Mouse (Mus musculus) G1E (cell line): Measurements from ENCODE around the gene Ulk4. TPM values are rescaled to one million over a fixed set of nuclear protein-coding genes. Genes with fewer than 3 reads are reported as not detected.
A peak's percentile ranks its signal among the peaks of the same experiment; 100 is the strongest.

Experiments
- ATAC-seq: 2 replicates; pipeline ENCODE4 v1.8.0; 2016; ENCODE audit warnings: mild to moderate bottlenecking; ENCODE audit not compliant: insufficient number of reproducible peaks, poor library complexity, low FRiP score, severe bottlenecking; ENCODE audit errors: extremely low read depth
- DNase-seq: peaks from one replicate; pipeline ENCODE4 v3.0.0; 2012; ENCODE audit warnings: low spot score
- H3K27me3 ChIP-seq: 2 replicates; pipeline ENCODE4 v1.6.1; 2012; ENCODE audit warnings: mild to moderate bottlenecking, low read length, inconsistent platforms; ENCODE audit not compliant: insufficient read depth
- H3K36me3 ChIP-seq: replicated peaks from 2 replicates; pipeline ENCODE3; 2012; ENCODE audit warnings: mild to moderate bottlenecking, inconsistent platforms
- H3K4me1 ChIP-seq: 2 replicates; pipeline ENCODE4 v1.6.1; 2012; ENCODE audit warnings: low read depth, low read length, inconsistent platforms, mixed read lengths; ENCODE audit not compliant: insufficient read depth
- H3K4me3 ChIP-seq: 2 replicates; pipeline ENCODE4 v1.5.1; 2012; ENCODE audit warnings: low read depth, mild to moderate bottlenecking, inconsistent platforms, low read length, moderate library complexity, mixed read lengths
- H3K9me3 ChIP-seq: replicated peaks from 2 replicates; pipeline ENCODE4 v1.6.1; 2012; ENCODE audit warnings: inconsistent platforms
- CTCF ChIP-seq: IDR thresholded peaks from 2 replicates; pipeline ENCODE4 v1.5.1; 2012; ENCODE audit warnings: low read depth, low read length, inconsistent platforms, mixed read lengths
- GATA1 ChIP-seq: IDR thresholded peaks from 2 replicates; pipeline ENCODE4 v1.6.1; 2012; ENCODE audit warnings: borderline replicate concordance, low read length, inconsistent platforms, mixed read lengths
- GATA2 ChIP-seq: IDR thresholded peaks from 2 replicates; pipeline ENCODE4 v1.6.1; 2012; ENCODE audit warnings: low read depth, low read length, inconsistent platforms, borderline replicate concordance
- POLR2AphosphoS5 ChIP-seq: IDR thresholded peaks from 2 replicates; pipeline ENCODE4 v1.6.1; 2012; ENCODE audit warnings: low read depth, low read length, inconsistent platforms; ENCODE audit not compliant: insufficient replicate concordance
- TAL1 ChIP-seq: conservative IDR thresholded peaks from 2 replicates; pipeline ENCODE4 v1.6.1; 2012; ENCODE audit warnings: low read depth, low read length, inconsistent platforms, mixed read lengths
- polyA plus RNA-seq: library from polyadenylated mRNA; stranded (reverse); fragments of >175 nt; gene quantifications from 2 replicates; pipeline ENCODE4 v1.2.3, GENCODE M21; 2012
- total RNA-seq, 2 experiments: library from RNA; stranded (forward) in 1 of 2; stranded (reverse) in 1 of 2; fragments of 200-1000 nt in 1 of 2; fragments of >200 nt in 1 of 2; fragmentation: Nextera tagmentation in 1 of 2; gene quantifications; 2 replicates each; pipeline ENCODE4 v1.2.3; 2014 to 2017

Ulk4 gene
- total and polyA plus RNA-seq, 3 experiments, result 0.52 to 3.2 (median 1.6) TPM

DNA sequence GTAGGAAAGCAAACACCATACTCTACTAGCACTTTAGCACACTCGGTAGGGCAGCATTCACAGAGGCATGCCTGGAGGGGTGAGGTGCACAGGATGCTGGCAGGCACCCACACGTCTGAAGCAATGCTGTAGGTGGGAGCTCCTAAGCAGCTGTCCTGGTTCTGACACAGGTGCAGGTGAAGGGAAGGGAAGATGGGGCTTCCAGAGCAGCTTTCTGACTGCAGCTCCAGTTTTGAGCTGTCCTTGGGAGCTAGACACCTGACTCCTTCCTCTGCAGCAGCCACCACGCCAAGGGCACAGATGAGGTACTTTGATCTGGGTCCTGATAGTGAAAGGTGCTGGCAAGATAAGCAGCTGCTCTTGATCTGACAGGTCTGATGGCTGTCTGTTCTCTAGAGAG is 315.5 kb downstream of the Ulk4 start:
- peaks cover 100% of the 10 kb centered on the region for H3K36me3 ChIP-seq
- no peak for ATAC-seq
- no peaks in the 10 kb centered on the region for H3K9me3 ChIP-seq
- no peaks in the 10 kb centered on the region; the same call in 1 of the 2 replicates for H3K27me3 ChIP-seq
- TF ChIP-seq GATA2 (no peak), TAL1 (no peak; the same call in 1 of the 2 replicates), GATA1 (no peak), CTCF (no peak), POLR2AphosphoS5 (no peak)
- H3K4me3 ChIP-seq, result peak overlapping the region; percentile 60; the same call in 1 of the 2 replicates
- peaks cover 89% of the 10 kb centered on the region for H3K4me1 ChIP-seq
- no peak for DNase-seq

DNA sequence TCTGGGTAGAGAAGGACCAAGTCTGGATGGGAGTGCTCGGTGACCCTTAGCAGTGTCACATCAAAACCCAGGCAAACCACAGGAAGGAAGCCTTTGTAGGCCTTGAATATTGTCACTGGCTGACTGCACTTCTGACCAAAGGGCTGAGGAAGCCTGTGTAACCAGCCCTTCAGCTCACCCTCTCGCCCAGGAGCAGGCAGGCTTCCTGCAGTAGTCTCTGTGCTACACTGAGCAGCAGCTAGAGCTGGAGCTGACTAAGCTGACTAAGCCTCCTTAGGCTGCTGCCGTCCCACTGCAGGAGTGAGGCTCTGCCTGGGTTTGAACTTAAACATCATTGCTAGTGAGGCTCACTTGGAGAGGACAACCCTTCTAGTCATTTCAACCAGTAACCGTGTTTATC is 316.4 kb downstream of the Ulk4 start:
- DNase-seq, result no peak
- Histone ChIP-seq H3K4me3 (peak overlapping the region; percentile 36; the same call in 1 of the 2 replicates), H3K27me3 (no peaks in the 10 kb centered on the region; the same call in 1 of the 2 replicates), H3K4me1 (peaks cover 81% of the 10 kb centered on the region), H3K9me3 (no peaks in the 10 kb centered on the region), H3K36me3 (peaks cover 100% of the 10 kb centered on the region)
- TF ChIP-seq POLR2AphosphoS5 (no peak), CTCF (no peak), TAL1 (no peak), GATA2 (no peak), GATA1 (no peak)
- ATAC-seq, result no peak

DNA sequence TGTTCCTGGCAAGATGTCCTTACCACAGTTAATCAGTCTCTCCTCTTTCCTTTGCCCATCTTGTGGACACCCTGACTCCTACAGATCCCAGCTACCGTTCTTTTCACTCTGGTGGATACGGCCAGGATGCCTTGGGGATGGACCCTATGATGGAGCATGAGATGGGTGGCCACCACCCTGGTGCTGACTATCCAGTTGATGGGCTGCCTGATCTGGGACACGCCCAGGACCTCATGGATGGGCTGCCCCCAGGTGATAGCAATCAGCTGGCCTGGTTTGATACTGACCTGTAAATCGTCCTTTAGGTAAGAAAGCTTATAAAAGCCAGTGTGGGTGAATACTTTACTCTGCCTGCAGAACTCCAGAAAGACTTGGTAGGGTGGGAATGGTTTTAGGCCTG is 317.8 kb downstream of the Ulk4 start:
- ATAC-seq, result no peak
- peaks cover 100% of the 10 kb centered on the region for H3K36me3 ChIP-seq
- peaks cover 72% of the 10 kb centered on the region for H3K4me1 ChIP-seq

DNA sequence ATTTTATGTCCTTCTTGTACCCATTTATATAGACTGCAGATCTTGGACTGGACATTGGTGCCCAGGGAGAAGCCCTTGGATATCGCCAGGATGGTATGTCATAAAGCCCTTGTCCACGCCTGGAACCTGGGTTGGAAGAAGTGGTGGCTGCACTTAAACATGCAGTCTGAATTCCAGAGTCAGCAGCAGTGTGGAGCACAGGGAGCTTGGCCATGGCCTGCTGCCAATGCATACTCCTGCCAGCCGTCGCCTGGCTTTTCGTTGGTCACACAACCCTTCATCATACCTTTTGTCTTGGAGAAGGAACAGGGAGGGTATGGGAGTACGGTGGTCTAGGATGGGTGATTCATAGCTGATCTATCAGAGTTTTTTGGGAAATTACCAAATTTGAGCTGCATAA is 318.4 kb downstream of the Ulk4 start:
- no peaks in the 10 kb centered on the region; the same call in 1 of the 2 replicates for H3K27me3 ChIP-seq
- ATAC-seq (no peak), DNase-seq (no peak)
- no peak overlapping the region for H3K4me3 ChIP-seq
- peaks cover 100% of the 10 kb centered on the region for H3K36me3 ChIP-seq
- H3K9me3 ChIP-seq, result no peaks in the 10 kb centered on the region
- H3K4me1 ChIP-seq, result peaks cover 66% of the 10 kb centered on the region
- TF ChIP-seq GATA2 (no peak), GATA1 (no peak), TAL1 (no peak), POLR2AphosphoS5 (no peak), CTCF (no peak)

More for the DNA sequence above, 317.8 kb downstream of the Ulk4 start:
- Histone ChIP-seq H3K9me3 (no peaks in the 10 kb centered on the region), H3K4me3 (no peak overlapping the region), H3K27me3 (no peaks in the 10 kb centered on the region; the same call in 1 of the 2 replicates)
- DNase-seq, result no peak
- TF ChIP-seq GATA1, result no peak
- TF ChIP-seq CTCF, result no peak
- TF ChIP-seq POLR2AphosphoS5, result no peak
- TF ChIP-seq TAL1, result no peak
- no peak for TF ChIP-seq GATA2

DNA sequence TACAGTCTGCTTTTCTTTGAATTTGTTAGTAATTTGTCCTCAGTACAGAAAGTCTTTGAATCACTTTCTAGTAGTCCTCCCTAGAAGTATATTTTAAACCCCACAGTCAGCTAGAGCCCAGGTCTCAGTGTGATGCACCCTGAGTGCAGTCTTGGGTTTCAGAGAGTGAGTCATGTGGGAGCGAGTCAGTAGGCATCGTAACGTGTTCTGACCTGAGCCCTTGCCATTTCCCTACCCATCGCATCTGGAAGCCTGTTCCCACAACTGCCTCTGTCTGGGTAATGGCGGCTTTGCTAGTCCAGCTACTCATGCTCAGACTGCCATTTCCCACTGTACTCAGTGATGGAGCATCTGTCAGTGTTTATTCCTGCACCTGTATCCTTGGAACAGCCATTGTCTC is 318.9 kb downstream of the Ulk4 start:
- Histone ChIP-seq H3K27me3 (no peaks in the 10 kb centered on the region; the same call in 1 of the 2 replicates), H3K4me1 (peaks cover 61% of the 10 kb centered on the region), H3K9me3 (no peaks in the 10 kb centered on the region), H3K4me3 (no peak overlapping the region), H3K36me3 (peaks cover 100% of the 10 kb centered on the region)
- ATAC-seq (no peak), DNase-seq (no peak)
- TF ChIP-seq CTCF, result no peak
- TF ChIP-seq TAL1, result no peak
- no peak for TF ChIP-seq GATA1
- TF ChIP-seq GATA2, result no peak
- TF ChIP-seq POLR2AphosphoS5, result no peak

DNA sequence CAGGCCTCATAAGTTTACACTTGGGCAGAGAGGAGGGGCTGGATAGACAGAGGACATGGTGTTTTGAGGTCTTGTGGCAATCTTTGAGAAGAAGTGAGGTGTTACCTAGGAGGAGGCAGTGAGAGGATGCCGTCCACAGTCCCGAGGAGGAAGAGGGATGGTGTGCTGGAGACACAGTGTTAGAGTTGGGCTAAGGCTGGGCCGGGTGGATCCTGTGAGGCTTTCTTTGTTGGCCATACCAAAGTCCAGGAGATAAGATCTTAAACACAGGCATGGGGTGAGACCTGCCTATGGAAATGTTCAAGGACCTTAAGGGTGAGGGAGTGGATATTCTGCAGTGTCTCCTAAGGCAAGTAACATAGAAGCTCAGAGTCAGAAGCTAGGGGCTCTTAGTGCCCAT is 325.1 kb downstream of the Ulk4 start:
- TF ChIP-seq GATA2, result no peak
- TF ChIP-seq POLR2AphosphoS5, result no peak
- TF ChIP-seq CTCF, result no peak
- no peak for TF ChIP-seq GATA1
- TF ChIP-seq TAL1, result no peak
- peaks cover 23% of the 10 kb centered on the region for H3K4me1 ChIP-seq
- ATAC-seq, result no peak; the same call in 1 of the 2 replicates
- H3K4me3 ChIP-seq, result no peak overlapping the region
- no peak for DNase-seq
- H3K27me3 ChIP-seq, result no peaks in the 10 kb centered on the region; the same call in 1 of the 2 replicates
- H3K36me3 ChIP-seq, result peaks cover 95% of the 10 kb centered on the region
- no peaks in the 10 kb centered on the region for H3K9me3 ChIP-seq

DNA sequence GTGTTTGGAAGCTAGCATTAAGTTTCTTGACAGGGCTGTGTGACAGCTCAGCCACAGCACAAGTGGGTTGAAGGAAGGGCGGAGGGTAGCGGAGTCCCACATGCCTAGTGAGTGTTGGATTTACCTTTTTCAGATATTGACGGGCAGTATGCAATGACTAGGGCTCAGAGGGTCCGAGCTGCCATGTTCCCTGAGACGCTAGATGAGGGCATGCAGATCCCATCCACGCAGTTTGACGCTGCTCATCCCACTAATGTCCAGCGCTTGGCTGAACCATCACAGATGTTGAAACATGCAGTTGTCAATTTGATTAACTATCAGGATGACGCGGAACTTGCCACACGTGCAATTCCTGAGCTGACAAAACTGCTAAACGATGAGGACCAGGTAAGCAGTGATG is 326.2 kb downstream of the Ulk4 start:
- ATAC-seq, result no peak
- DNase-seq, result no peak
- Histone ChIP-seq H3K27me3 (no peaks in the 10 kb centered on the region), H3K4me3 (no peak overlapping the region), H3K4me1 (peaks cover 25% of the 10 kb centered on the region), H3K9me3 (no peaks in the 10 kb centered on the region), H3K36me3 (peaks cover 92% of the 10 kb centered on the region)
- TF ChIP-seq GATA1 (no peak), GATA2 (no peak), POLR2AphosphoS5 (no peak), CTCF (no peak), TAL1 (no peak)
